Mouse (Mus musculus) 3T3-L1 (cell line): ENCODE data around the gene Rab9.
"Not testable (repeated sequence)": the region's sequence is repeated elsewhere in the genome, so short reads cannot be mapped to it uniquely, and the experiment has no call there.

Experiments
- DNase-seq: peaks from one replicate; pipeline ENCODE4 v3.0.0-alpha.2; 2015; ENCODE audit warnings: low read depth, low spot score

Gene Rab9

DNA sequence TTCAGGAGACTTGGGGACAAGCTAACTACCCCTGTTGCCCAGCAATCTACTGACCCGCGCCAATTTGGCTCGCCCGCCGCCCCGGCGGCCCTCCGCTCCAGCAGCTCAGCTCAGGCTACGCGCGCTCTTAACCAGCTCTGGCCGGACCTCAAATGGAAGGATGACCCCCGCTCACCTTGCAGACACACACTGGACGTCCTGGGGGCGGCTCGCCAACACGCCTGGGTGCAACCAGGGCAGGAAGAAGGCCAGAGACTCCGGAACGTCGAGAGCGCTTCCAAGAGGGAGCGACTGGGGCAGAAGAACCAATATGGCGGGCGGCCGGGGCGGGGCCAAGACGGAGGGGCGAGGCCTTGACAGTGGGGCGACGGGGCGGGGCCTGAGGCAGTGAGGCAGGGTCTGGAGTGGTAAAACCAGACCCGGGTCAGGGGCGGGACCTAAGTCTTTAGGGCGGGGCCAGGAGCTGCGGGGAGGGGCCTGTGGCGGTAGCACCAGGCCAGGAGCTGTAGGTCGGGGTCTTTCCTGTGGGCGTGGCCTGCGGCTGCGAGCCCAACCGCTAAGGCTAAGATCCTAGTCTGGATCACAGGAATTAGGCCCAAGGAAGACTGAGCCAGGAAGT, at the start of gene Rab9:
Rab9 (minus strand) TSS at position 503 of the 619 bp plus-strand sequence.
- peak; percentile 91 for DNase-seq

DNA sequence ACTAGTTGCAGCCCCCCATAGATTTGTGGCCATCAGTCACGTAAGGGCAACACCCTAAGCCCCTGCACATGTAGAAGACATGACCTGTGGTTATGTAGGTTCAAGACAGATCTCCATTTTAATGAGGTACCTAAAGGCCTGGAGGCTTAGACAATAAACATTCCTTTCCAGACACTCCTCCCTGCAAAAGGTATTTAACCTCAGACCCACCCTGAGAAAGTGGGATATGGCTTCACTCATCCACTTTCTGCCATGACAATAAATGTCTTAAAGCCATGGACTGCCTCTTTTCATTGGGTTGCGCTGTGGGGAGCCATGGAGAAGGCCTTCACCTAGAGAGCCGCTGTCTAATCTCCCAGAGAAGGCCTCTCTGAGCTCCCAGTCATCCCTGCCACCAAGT, 48.5 kb upstream of the Rab9 start:
- no peak for DNase-seq

GRCm38 (mm10) chrX:166525637-166526315, 46.1 kb upstream of the Rab9 start:
- no peak for DNase-seq

DNA sequence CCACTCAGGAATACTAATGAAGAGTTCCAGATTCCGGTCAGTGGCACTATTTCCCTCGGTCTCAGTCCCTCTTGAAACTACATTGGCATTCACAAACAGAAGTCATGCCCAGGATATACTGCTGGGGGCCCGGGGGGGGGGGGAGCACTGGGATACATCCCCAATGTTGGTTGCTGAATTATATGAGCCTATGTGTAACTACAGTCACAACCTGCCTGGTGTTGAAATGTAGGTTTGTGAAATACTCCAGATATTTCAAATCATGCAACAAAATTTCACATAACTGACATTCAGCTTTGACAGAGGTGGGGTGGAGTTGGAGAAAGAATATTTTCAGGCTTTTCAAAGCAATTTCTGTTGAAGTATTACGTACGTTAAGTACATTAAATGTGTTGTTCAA, 41.1 kb upstream of the Rab9 start:
- DNase-seq = no peak

DNA sequence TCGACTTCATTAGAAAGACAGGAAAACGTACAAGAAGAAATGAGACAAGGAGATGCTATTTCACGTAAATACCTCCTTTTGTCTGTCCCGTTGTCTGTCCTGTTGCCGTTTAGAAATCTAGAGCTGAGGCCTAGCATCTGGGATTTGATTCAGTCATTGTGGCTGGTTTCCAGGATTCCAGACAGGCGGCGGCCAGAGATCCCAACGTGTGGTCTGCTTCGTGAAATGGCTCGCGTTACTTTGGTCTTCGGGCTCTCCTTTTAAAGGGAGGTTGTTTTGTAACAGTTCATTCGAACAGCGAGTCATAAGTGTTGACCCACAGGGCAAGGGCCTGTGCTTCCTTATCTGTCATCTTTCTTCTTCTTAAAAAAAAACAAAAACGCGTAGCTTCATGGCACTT, 38.7 kb upstream of the Rab9 start, which contains the start of gene Tceanc:
Tceanc (minus strand) TSS at position 223 of the 400 bp plus-strand sequence.
- DNase-seq = peak; percentile 16

GRCm38 (mm10) chrX:166516631-166517030, 37.0 kb upstream of the Rab9 start:
- DNase-seq = no peak

DNA sequence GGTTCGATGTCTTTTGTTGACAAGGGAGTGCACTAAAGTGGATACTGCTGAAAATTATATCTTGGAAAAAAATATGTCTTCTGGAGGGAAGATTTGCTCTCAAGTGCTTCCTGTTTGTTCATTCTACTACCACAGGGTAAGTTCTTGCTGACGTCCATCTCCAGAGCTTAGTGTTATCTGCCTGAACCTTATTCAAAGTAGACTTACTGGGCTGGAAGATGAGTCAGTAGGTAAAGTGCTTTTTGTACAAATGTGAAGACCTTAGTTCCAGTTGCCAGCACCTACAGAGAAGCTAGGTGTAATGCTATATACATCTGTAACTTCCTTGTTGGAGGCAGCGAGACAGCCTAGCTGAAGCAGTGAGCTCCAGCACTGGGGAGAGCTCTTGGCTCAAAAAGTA, 36.3 kb upstream of the Rab9 start:
- no peak for DNase-seq

DNA sequence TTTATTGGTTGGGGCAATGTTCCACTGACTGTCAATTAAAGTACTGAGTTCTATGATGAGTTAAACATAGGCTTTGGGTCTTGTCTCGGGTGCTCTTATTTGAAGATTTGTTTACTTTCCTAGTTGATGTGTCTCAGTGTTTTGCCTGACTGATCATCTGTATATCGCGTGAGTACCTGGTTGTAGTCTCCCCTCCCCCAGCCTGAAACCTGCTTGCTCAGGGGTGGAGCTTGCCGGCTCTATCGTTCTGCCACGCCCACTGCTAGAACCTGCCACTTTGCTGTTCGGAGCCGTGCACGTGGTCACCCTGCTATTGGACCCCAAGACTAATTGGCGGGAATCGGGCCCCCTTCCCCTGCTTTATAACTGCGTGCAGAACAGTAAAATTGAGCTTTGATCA, 34.4 kb upstream of the Rab9 start:
- not testable (repeated sequence) for DNase-seq

DNA sequence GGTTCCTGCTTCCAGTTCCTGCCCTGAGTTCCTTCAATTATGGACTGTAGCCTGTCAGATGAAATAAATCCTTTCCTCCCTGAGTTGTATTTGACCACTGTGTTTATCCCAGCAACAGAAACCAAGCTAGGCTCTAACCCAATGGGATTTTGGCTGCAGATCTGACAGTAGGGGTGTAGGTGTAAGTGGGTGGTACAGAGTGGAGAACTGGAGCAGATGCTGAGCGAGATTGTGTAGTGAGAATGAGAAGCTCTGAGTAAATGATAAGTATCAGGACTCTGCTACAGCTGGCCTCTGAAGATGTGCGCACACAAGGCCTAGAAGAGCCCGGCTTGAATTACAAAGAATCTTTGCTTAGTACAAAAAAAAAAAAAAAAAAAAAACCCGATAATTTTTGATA, 32.4 kb upstream of the Rab9 start:
- no peak for DNase-seq

DNA sequence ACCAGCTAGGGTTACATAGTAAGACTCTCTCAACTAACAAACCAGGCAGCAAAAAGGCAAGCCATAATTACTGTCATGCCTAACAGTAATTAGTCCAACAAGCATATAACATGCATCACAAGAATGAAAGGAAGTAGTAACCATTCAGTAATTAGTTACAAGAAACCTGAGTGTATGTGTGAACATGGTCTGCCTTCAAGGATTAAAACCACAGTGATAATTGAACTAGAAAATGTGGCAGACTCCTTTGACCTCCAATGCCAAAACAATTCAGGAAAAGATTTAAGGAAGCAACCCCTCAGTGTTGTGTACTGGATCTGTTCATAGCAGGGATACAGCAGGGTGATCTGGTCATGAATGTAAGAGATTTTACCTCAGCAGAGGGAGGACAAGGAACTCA, 31.4 kb upstream of the Rab9 start:
- peak; percentile 14 for DNase-seq

- DNase-seq = peak; percentile 97
Observed at GRCm38 (mm10) chrX:166509761-166510738, 30.4 kb upstream of the Rab9 start.

DNA sequence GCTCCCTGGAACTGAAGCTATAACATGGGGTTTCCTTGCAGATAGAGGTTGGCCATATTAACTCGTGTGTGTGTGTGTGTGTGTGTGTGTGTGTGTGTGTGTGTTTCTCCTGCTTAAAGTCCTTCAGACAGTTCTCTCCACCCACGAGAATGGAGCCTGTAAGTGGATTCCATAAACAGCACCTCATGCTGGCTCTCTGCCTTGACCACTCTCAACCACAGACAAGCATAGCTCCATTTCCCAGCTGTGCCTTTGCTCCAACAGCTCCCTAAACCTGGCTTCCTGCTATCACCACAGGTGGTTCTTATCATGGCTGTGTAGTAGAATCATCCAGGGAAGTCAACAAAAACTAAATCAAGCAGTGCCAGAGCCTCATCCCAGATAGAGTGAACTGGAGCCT, 24.8 kb upstream of the Rab9 start:
- peak; percentile 91 for DNase-seq

GRCm38 (mm10) chrX:166499496-166500190, 20.0 kb upstream of the Rab9 start:
- peak; percentile 57 for DNase-seq

GRCm38 (mm10) chrX:166497771-166498170, 18.1 kb upstream of the Rab9 start:
- DNase-seq = no peak

GRCm38 (mm10) chrX:166495052-166495451, 15.4 kb upstream of the Rab9 start:
- no peak for DNase-seq

GRCm38 (mm10) chrX:166478631-166479364, 869 bp downstream of the Rab9 start:
- DNase-seq = peak; percentile 54

GRCm38 (mm10) chrX:166477393-166477792, 2.3 kb downstream of the Rab9 start:
- no peak for DNase-seq

GRCm38 (mm10) chrX:166472612-166473011, 7.1 kb downstream of the Rab9 start:
- no peak for DNase-seq

DNA sequence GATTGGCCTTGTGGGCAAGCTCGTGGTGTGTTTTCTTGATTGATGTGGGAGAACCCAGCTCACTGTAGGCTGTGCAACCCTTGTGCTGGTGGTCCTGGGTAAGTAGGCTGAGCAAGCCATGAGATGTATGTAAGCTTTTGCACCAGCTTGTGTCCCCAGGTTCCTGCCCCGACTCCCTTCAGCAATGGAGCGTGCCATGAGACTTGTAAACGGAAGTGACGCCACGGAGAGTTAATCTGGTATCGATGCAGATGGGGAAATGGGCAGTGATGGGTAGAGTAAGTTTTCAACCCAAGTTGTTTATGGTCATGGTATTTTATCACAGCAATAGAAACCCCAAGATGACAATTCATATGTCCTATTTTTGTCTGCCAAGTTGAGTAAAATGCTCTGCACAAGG, 11.3 kb downstream of the Rab9 start:
- DNase-seq = no peak

GRCm38 (mm10) chrX:166455525-166455924, 24.1 kb downstream of the Rab9 start:
- no peak for DNase-seq

- no peak for DNase-seq
Observed at GRCm38 (mm10) chrX:166454331-166454730, 25.3 kb downstream of the Rab9 start.
